Mouse (Mus musculus) CH12.LX (cell line): ENCODE data around the gene Dapk1.

Source experiments
- CTCF ChIP-seq, 2 experiments: IDR thresholded peaks in 1 of 2; conservative IDR thresholded peaks in 1 of 2; 2 replicates each; pipeline ENCODE4 v1.5.1; 2011 to 2012; ENCODE audit warnings: low read depth in 2 of 2, low read length in 2 of 2, improper control_type of control experiment in 1 of 2, inconsistent platforms in 1 of 2, mild to moderate bottlenecking in 1 of 2, moderate library complexity in 1 of 2
- POLR2A ChIP-seq: IDR thresholded peaks from 2 replicates; pipeline ENCODE4 v1.6.1; 2011; ENCODE audit warnings: low read depth, mild to moderate bottlenecking, improper control_type of control experiment, low read length

GRCm38 (mm10) chr13:60738429-60738828, 136.7 kb downstream of the Dapk1 start:
- no peak for TF ChIP-seq CTCF (conservative IDR thresholded peaks at IDR 0.05 in 1 of 2, IDR thresholded peaks at IDR 0.05 in 1 of 2; ENCODE audit: low read depth in 2 of 2, low read length in 2 of 2)
- no peak for TF ChIP-seq POLR2A
